Mouse (Mus musculus) embryonic facial prominence, embryonic 14.5 days (tissue): ENCODE data around the gene Ptpn4. TPM values are rescaled to one million over a fixed set of nuclear protein-coding genes. Genes with fewer than 3 reads are reported as not detected.

ENCODE experiments used
- ATAC-seq: fragments of 200-750 bp; cut with Nextera tagmentation; 2 replicates; pipeline ENCODE4 v1.8.0; 2017; ENCODE audit warnings: low read depth, moderate number of reproducible peaks, moderate TSS enrichment
- DNase-seq: peaks from one replicate; pipeline ENCODE4 v3.0.0-alpha.2; 2015; ENCODE audit warnings: low spot score
- H3K27ac ChIP-seq: fragments of 300-500 bp; sonication (generic); replicated peaks from 2 replicates; pipeline ENCODE4 v1.5.1; 2014; ENCODE audit warnings: low read depth, mild to moderate bottlenecking, low read length, moderate library complexity
- H3K27me3 ChIP-seq: fragments of 300-500 bp; sonication (generic); replicated peaks from 2 replicates; pipeline ENCODE4 v1.6.1; 2014; ENCODE audit warnings: low read length; ENCODE audit not compliant: control insufficient read depth, insufficient read depth
- H3K36me3 ChIP-seq: fragments of 300-500 bp; sonication (generic); 2 replicates; pipeline ENCODE4 v1.6.1; 2014; ENCODE audit warnings: low read length, mixed read lengths; ENCODE audit not compliant: control insufficient read depth, insufficient read depth
- H3K4me1 ChIP-seq: fragments of 300-500 bp; sonication (generic); 2 replicates; pipeline ENCODE4 v1.6.1; 2014; ENCODE audit warnings: antibody characterized with exemption, low read length; ENCODE audit not compliant: control insufficient read depth, insufficient read depth
- H3K4me2 ChIP-seq: fragments of 300-500 bp; sonication (generic); 2 replicates; pipeline ENCODE4 v1.6.1; 2014; ENCODE audit warnings: low read depth, mild to moderate bottlenecking, low read length, moderate library complexity, mixed read lengths
- H3K4me3 ChIP-seq: fragments of 300-500 bp; sonication (generic); 2 replicates; pipeline ENCODE4 v1.5.1; 2014; ENCODE audit warnings: low read depth, mild to moderate bottlenecking, low read length
- H3K9ac ChIP-seq: fragments of 300-500 bp; sonication (generic); 2 replicates; pipeline ENCODE4 v1.6.1; 2014; ENCODE audit warnings: low read depth, mild to moderate bottlenecking, low read length, moderate library complexity, mixed read lengths
- H3K9me3 ChIP-seq: fragments of 300-500 bp; sonication (generic); 2 replicates; pipeline ENCODE4 v1.6.1; 2016; ENCODE audit warnings: low read length; ENCODE audit not compliant: control insufficient read depth
- WGBS: fragments of 180-500 bp; shearing (Covaris S2); extraction: QIAGEN DNeasy Blood & Tissue Kit; methylation state at CpG from one replicate; pipeline ENCODE4 v1.1.7; 2014; 5-methylcytosine and 5-hydroxymethylcytosine counted together
- polyA plus RNA-seq: library from polyadenylated mRNA; unstranded; fragments of >200 nt; fragmentation: Nextera tagmentation; extraction: Ambion mirVana; gene quantifications from 2 replicates; pipeline ENCODE4 v1.2.1, GENCODE M21; 2014

The Ptpn4 gene
- polyA plus RNA-seq: 6.6 and 10.5 TPM in 2 replicates

DNA sequence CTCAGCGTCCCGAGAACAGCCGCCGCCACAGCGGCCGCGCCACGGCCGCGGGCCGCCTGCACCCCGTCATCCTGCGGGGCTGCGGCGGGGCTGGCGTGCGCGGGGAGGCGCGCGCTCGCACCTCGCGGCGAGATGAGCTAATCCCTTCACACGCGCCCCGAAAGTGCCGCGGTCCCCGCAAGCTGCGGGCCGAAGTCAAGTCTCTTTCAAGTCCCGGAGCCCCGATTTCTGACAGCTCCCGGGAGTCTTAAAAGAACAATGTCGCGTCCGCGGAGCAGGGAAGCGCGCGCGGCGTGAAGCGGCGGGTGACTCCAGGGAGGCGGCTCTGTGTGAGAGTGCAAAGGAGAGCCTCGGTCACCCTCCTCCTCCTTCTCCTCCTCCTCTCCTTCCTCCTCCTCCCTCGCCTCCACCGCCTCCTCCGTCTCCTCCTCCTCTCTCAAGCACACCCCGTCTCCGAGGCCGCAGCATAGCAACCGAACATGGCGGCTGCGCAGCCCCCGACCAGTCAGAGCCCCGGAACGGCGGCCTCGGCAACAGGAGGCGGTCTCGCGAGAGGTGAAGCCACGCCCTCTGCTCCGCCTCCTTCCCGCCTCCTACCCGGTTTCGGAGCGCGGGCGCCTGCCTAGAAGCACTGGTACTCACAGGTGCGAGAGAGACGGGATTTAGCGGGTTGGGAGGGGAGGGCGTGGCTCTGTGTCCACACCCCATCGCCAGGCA, at the start of gene Ptpn4:
Ptpn4 (minus strand) TSS at position 579 of the 717 bp plus-strand sequence.
- ATAC-seq (peak; percentile 100), DNase-seq (peak; percentile 99)
- Histone ChIP-seq H3K4me2 (peak within 1 kb of the TSS; percentile 74), H3K36me3 (no peaks in the 10 kb centered on the region), H3K9ac (peak within 1 kb of the TSS; percentile 89), H3K27ac (peak within 1 kb of the TSS; percentile 88), H3K9me3 (no peaks in the 10 kb centered on the region), H3K4me1 (peaks cover 14% of the 10 kb centered on the region), H3K27me3 (no peaks in the 10 kb centered on the region), H3K4me3 (peak within 1 kb of the TSS; percentile 95)
- WGBS: under 1% methylated on average over 48 of the region's 79 CpGs

DNA sequence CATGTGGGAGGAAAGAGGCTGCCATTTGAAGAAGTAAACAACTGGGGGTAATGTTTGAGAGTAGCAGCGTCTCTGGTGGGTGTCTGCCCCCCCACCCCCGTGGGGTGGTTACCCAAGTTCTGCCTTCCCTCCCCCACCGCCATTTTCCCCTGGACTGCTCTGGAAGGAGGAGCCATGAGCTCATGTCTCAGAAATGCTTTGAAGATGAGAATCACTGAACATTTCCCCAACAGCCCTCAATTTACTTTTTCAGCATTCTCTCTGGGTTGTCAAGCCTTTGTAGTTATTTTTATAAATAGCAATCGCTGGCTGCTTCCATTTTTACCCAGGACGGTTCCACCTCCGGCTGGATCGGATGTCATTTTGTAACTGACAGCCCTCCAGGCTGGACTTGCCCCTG, 48.9 kb upstream of the Ptpn4 start:
- H3K27me3 ChIP-seq: no peaks in the 10 kb centered on the region
- no peak overlapping the region for H3K9ac ChIP-seq
- peak overlapping the region; percentile 13; the same call in 1 of the 2 replicates for H3K27ac ChIP-seq
- H3K4me3 ChIP-seq: no peak overlapping the region
- ATAC-seq (peak; percentile 62), DNase-seq (peak; percentile 64)
- 33% methylated on average over 7 of the region's 7 CpGs for WGBS
- H3K36me3 ChIP-seq: no peaks in the 10 kb centered on the region
- H3K4me2 ChIP-seq: no peak overlapping the region
- H3K9me3 ChIP-seq: no peaks in the 10 kb centered on the region
- H3K4me1 ChIP-seq: peaks cover 6% of the 10 kb centered on the region; the same call in 1 of the 2 replicates

DNA sequence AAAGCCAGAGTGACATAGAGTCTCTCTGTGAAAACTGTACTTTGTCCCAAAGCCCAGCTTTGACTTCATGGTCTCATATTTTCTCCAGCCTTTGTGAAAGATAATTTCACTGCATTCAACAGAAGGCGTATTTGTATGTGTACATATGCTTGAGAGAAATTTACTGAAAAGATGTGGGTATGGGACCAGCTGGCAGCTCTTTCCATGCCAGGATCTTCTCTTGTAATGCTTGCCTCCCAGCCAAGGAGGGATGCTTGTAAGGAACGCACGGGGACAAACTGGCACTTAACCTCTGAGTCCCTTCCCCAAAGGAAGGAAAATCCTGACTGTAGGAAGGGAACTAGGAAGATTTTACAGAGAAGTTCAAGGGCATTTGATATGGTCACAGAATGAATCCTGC, 46.9 kb upstream of the Ptpn4 start:
- H3K27me3 ChIP-seq: no peaks in the 10 kb centered on the region
- no peak overlapping the region for H3K27ac ChIP-seq
- 83% methylated on average over 3 of the region's 3 CpGs for WGBS

DNA sequence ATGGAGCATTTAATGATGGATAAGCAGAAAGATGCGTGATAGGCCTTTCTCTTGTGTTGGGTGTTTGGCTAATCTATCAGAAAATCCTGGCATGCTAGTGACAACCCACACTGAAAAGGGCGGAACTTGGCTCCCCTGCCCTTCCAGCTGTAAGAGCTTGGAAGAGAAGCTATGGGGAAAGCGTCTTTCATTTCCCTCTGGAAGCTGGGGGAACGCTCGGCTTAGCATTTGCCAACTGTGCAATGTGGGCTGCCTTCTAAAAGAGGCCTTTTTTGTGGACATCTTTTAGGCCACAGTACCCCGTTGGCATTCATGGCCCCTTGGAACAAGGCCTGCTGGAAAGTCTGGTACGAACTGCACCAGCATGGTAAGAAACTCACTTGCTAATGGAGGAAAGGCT, 41.5 kb upstream of the Ptpn4 start:
- Histone ChIP-seq H3K27ac (no peak overlapping the region), H3K9ac (no peak overlapping the region; the same call in 1 of the 2 replicates), H3K9me3 (no peaks in the 10 kb centered on the region), H3K4me3 (no peak overlapping the region), H3K27me3 (no peaks in the 10 kb centered on the region), H3K4me2 (no peak overlapping the region), H3K4me1 (peaks cover 4% of the 10 kb centered on the region; the same call in 1 of the 2 replicates), H3K36me3 (no peaks in the 10 kb centered on the region)
- WGBS: 68% methylated on average over 7 of the region's 7 CpGs
- ATAC-seq (no peak), DNase-seq (peak; percentile 24)

More for the DNA sequence above, 46.9 kb upstream of the Ptpn4 start:
- ATAC-seq (no peak), DNase-seq (no peak)
- H3K9ac ChIP-seq: no peak overlapping the region
- H3K4me2 ChIP-seq: no peak overlapping the region
- H3K4me1 ChIP-seq: peaks cover 6% of the 10 kb centered on the region; the same call in 1 of the 2 replicates
- H3K36me3 ChIP-seq: no peaks in the 10 kb centered on the region
- H3K9me3 ChIP-seq: no peaks in the 10 kb centered on the region
- H3K4me3 ChIP-seq: no peak overlapping the region

DNA sequence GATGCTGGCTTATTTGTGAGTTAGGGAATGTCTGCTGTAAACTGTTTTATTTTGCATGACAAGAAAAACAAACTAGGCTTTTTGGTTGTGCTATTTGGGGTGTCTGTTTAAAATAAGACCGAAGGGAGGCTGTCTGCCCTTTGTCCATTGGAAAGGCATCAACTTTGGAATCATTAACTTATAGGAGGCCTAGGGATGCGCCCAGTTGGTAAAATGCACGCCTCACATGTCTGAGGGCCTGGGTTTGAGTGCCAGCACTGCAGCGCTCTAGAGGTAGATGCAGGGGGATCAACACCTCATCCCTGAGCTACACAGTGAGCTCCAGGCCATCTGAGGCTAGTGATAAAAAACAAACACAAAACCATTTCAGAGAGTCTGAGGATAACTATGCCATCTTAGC, 40.1 kb upstream of the Ptpn4 start:
- no peaks in the 10 kb centered on the region for H3K9me3 ChIP-seq
- DNase-seq (no peak), ATAC-seq (no peak)
- no peak overlapping the region for H3K27ac ChIP-seq
- H3K36me3 ChIP-seq: no peaks in the 10 kb centered on the region
- WGBS: 88% methylated on average over 4 of the region's 4 CpGs
- peaks cover 4% of the 10 kb centered on the region; the same call in 1 of the 2 replicates for H3K4me1 ChIP-seq
- no peak overlapping the region for H3K9ac ChIP-seq
- no peak overlapping the region for H3K4me3 ChIP-seq
- H3K27me3 ChIP-seq: no peaks in the 10 kb centered on the region
- H3K4me2 ChIP-seq: no peak overlapping the region

DNA sequence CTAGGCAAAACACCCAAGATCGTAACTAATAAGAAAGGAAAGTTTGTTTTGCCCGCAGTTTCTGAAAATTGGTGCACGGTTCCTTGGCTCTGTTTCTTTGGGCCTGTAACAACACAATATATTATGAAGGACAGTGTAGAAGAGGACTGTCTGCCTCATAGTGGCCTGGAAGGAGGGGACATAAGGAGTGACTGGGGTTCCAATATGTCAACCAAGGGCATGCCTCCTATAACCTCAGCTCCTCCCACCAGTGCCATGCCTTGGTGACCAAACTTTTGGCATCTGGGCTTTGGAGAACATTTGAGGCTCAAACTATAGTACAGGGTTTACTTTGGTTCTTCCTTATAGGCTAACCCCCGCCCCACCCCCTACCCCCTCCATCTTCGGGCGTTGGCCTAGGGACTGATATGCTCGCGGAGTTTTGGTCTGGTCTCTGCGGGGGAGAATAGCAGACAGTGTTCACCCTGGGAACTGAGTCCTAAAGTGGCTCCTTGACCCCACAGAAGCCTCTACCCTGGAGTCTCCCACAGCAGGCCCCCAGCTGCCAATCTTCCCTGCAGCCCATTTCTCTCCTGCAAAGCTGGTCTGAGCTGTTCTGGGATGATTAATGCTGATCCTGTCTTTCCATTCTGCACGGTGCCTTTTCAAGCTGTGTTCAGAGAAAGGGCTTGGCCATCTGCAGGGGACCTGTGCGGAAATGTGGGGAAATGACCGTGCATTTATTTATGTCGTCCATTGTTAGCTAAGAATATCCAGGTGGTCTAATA, 31.2 kb upstream of the Ptpn4 start:
- H3K36me3 ChIP-seq: no peaks in the 10 kb centered on the region
- H3K4me1 ChIP-seq: 0 out of 2 replicates have a peak, but pooled peaks cover 9% of the 10 kb centered on the region
- ATAC-seq (no peak), DNase-seq (no peak)
- no peaks in the 10 kb centered on the region for H3K9me3 ChIP-seq
- H3K27me3 ChIP-seq: no peaks in the 10 kb centered on the region
- WGBS: 67% methylated on average over 13 of the region's 13 CpGs
- no peak overlapping the region for H3K9ac ChIP-seq
- no peak overlapping the region for H3K4me2 ChIP-seq
- no peak overlapping the region for H3K27ac ChIP-seq
- no peak overlapping the region for H3K4me3 ChIP-seq

DNA sequence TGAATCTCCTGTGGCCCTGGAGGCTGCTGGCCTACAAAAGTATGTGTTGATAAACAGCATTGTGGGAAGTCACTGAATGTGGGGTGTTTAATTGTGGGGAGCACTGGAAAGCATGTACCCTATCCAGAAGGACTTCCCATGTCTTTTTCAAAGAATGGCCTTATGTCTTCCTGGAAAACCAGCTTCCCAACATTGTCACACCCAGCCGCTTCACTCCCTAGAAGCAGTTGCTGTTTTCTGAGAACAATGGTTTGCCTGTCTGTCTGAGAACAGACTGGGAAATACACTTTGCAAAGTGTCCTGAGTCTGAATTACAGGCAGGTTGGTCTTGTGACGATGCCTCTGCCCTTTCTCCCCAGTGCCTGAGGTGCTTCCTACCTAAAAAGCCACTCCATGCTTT, 29.9 kb upstream of the Ptpn4 start:
- 44% methylated on average over 2 of the region's 2 CpGs for WGBS
- Histone ChIP-seq H3K4me3 (no peak overlapping the region), H3K36me3 (no peaks in the 10 kb centered on the region)

DNA sequence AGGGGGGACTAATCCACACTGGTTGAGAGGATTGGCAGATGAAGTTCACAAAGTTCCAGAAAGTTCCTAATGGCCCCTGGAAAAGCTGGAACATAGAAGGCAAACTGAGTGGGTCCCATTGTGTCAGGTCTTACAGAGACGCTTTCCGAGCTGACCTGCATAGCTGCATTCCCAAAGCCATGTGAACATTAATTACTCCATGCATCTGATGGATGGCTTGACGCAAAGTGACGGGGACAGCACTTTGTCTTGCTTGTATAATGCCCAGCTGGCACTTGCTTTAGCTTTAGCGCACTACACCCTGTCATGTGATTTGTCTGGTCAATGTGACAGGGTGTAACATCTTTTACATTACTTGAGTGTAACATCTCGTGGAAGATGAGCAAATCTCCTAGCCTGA, 27.9 kb upstream of the Ptpn4 start:
- DNase-seq: no peak
- no peak overlapping the region for H3K4me2 ChIP-seq
- H3K9ac ChIP-seq: no peak overlapping the region
- no peak; the same call in 1 of the 2 replicates for ATAC-seq
- H3K27ac ChIP-seq: no peak overlapping the region
- H3K36me3 ChIP-seq: no peaks in the 10 kb centered on the region
- H3K4me1 ChIP-seq: 0 out of 2 replicates have a peak, but pooled peaks cover 9% of the 10 kb centered on the region
- no peaks in the 10 kb centered on the region for H3K9me3 ChIP-seq
- H3K27me3 ChIP-seq: no peaks in the 10 kb centered on the region
- H3K4me3 ChIP-seq: no peak overlapping the region
- WGBS: 76% methylated on average over 6 of the region's 6 CpGs

More for the DNA sequence above, 29.9 kb upstream of the Ptpn4 start:
- no peaks in the 10 kb centered on the region for H3K9me3 ChIP-seq
- no peak overlapping the region for H3K9ac ChIP-seq
- DNase-seq: no peak
- 0 out of 2 replicates have a peak, but pooled peaks cover 9% of the 10 kb centered on the region for H3K4me1 ChIP-seq
- H3K4me2 ChIP-seq: no peak overlapping the region
- H3K27ac ChIP-seq: no peak overlapping the region
- ATAC-seq: no peak
- no peaks in the 10 kb centered on the region for H3K27me3 ChIP-seq
